Mouse (Mus musculus): ENCODE results near the gene Drp2. TPM values are rescaled to one million over a fixed set of nuclear protein-coding genes. Genes with fewer than 3 reads are reported as not detected.

The Drp2 gene
- total RNA-seq, 4 experiments from 2014 or later, result 42.3 to 53.0 (median 51.1) TPM

Other genes with a start within 250 kb of the Drp2 start
- 1 to 10 TPM; 1.5 to 2.9 (median 2.6) TPM for gene Xkrx, start 242.5 kb upstream of the Drp2 start, total RNA-seq (2022)
- gene Arl13a, start 217.1 kb upstream of the Drp2 start, total RNA-seq (2022), result not detected
- under 1 TPM in 1 of 4 experiments, not detected in 3; 0.28 TPM for gene Nox1, start 182.6 kb upstream of the Drp2 start, total RNA-seq (2022)
- 10 to 100 TPM in 3 of 4 experiments, 1 to 10 TPM in 1; 8.1 to 12.9 (median 11.5) TPM for gene Trmt2b, start 127.6 kb upstream of the Drp2 start, total RNA-seq (2022)
- 10 to 100 TPM; 58.2 to 64.5 (median 58.8) TPM for gene Tmem35a, start 109.3 kb upstream of the Drp2 start, total RNA-seq (2022)
- under 1 TPM; 0.26 to 0.55 (median 0.42) TPM for gene Cenpi, start 96.5 kb upstream of the Drp2 start, total RNA-seq (2022)
- gene Taf7l, start 71.9 kb downstream of the Drp2 start, total RNA-seq (2022), result not detected
- gene Timm8a1, start 137.3 kb downstream of the Drp2 start, total RNA-seq (2022), result 10 to 100 TPM; 12.2 to 16.4 (median 15.2) TPM
- gene Btk, start 179.0 kb downstream of the Drp2 start, total RNA-seq (2022), result 1 to 10 TPM in 3 of 4 experiments, under 1 TPM in 1; 0.97 to 2.0 (median 1.6) TPM
- 100 to 1,000 TPM; 108 to 148 (median 130) TPM for gene Rpl36a, start 181.1 kb downstream of the Drp2 start, total RNA-seq (2022)
- gene Gla, start 196.6 kb downstream of the Drp2 start, total RNA-seq (2022), result 10 to 100 TPM; 10.1 to 12.1 (median 11.9) TPM
- gene Hnrnph2, start 196.6 kb downstream of the Drp2 start, total RNA-seq (2022), result 100 to 1,000 TPM; 157 to 169 (median 162) TPM

All from left cerebral cortex, adult 8-10 months (tissue).